Mouse (Mus musculus) leukemia stem cell, adult 10-12 weeks (primary cell): ENCODE measurements around the gene Zfp383. TPM values are rescaled to one million over a fixed set of nuclear protein-coding genes. Genes with fewer than 3 reads are reported as not detected.

Source experiments
- polyA plus RNA-seq: library from polyadenylated mRNA; stranded (reverse); fragments of >175 nt; gene quantifications from 2 replicates; pipeline ENCODE4 v1.2.3, GENCODE M21; 2012; ENCODE audit warnings: low replicate concordance

Gene Zfp383
- not detected in 2 replicates for polyA plus RNA-seq

GRCm38 (mm10) chr7:29908130-29908950, at the start of gene Zfp383:
TSS of gene Zfp383 (plus strand) at chr7:29908223.

GRCm38 (mm10) chr7:29859532-29860517, 48.2 kb upstream of the Zfp383 start, which contains the start of gene Zfp420:
TSS of gene Zfp420 (plus strand) at chr7:29859979.

GRCm38 (mm10) chr7:29905966-29906681, 1.9 kb upstream of the Zfp383 start, which contains the start of gene Zfp27:
TSS of gene Zfp27 (minus strand) at chr7:29906572.

GRCm38 (mm10) chr7:29953513-29954401, 45.7 kb downstream of the Zfp383 start, which contains the start of gene Zfp74:
TSS of gene Zfp74 (minus strand) at chr7:29954089.

Other genes with a start within 250 kb of the Zfp383 start
- gene Catsperg2, start 181.2 kb upstream of the Zfp383 start, polyA plus RNA-seq: not detected in 2 replicates
- 0.28 and 2.1 TPM in 2 replicates for gene Zfp84, start 139.7 kb upstream of the Zfp383 start, polyA plus RNA-seq
- gene Zfp30, start 124.2 kb upstream of the Zfp383 start, polyA plus RNA-seq: 0.43 and 0.51 TPM in 2 replicates
- gene Zfp790, start 92.1 kb upstream of the Zfp383 start, polyA plus RNA-seq: 0.18 and 0.24 TPM in 2 replicates
- gene Zfp940, start 54.6 kb upstream of the Zfp383 start, polyA plus RNA-seq: 0.16 and 0.20 TPM in 2 replicates
- 0.41 and 0.74 TPM in 2 replicates for gene Zfp420, start 48.2 kb upstream of the Zfp383 start, polyA plus RNA-seq
- gene Zfp27, start 1.7 kb upstream of the Zfp383 start, polyA plus RNA-seq: 0.30 and 0.34 TPM in 2 replicates
- gene Zfp74, start 45.9 kb downstream of the Zfp383 start, polyA plus RNA-seq: 4.0 and 5.1 TPM in 2 replicates
- 1.4 and 3.7 TPM in 2 replicates for gene Zfp568, start 75.7 kb downstream of the Zfp383 start, polyA plus RNA-seq
- not detected in 2 replicates for gene Zfp14, start 143.2 kb downstream of the Zfp383 start, polyA plus RNA-seq
- gene Zfp82, start 164.7 kb downstream of the Zfp383 start, polyA plus RNA-seq: 0.14 and 0.46 TPM in 2 replicates
- gene Gm26920, start 182.2 kb downstream of the Zfp383 start, polyA plus RNA-seq: not detected in 2 replicates
- gene Zfp566, start 182.3 kb downstream of the Zfp383 start, polyA plus RNA-seq: 0.27 and 0.80 TPM in 2 replicates
- gene Zfp260, start 186.6 kb downstream of the Zfp383 start, polyA plus RNA-seq: 0.48 and 0.87 TPM in 2 replicates
- 4.5 and 5.5 TPM in 2 replicates for gene Zfp382, start 213.7 kb downstream of the Zfp383 start, polyA plus RNA-seq